Mouse (Mus musculus): ENCODE measurements around the gene Zmym1.
"Not testable (repeated sequence)": the region's sequence is repeated elsewhere in the genome, so short reads cannot be mapped to it uniquely, and the experiment has no call there.

Zmym1 gene

DNA sequence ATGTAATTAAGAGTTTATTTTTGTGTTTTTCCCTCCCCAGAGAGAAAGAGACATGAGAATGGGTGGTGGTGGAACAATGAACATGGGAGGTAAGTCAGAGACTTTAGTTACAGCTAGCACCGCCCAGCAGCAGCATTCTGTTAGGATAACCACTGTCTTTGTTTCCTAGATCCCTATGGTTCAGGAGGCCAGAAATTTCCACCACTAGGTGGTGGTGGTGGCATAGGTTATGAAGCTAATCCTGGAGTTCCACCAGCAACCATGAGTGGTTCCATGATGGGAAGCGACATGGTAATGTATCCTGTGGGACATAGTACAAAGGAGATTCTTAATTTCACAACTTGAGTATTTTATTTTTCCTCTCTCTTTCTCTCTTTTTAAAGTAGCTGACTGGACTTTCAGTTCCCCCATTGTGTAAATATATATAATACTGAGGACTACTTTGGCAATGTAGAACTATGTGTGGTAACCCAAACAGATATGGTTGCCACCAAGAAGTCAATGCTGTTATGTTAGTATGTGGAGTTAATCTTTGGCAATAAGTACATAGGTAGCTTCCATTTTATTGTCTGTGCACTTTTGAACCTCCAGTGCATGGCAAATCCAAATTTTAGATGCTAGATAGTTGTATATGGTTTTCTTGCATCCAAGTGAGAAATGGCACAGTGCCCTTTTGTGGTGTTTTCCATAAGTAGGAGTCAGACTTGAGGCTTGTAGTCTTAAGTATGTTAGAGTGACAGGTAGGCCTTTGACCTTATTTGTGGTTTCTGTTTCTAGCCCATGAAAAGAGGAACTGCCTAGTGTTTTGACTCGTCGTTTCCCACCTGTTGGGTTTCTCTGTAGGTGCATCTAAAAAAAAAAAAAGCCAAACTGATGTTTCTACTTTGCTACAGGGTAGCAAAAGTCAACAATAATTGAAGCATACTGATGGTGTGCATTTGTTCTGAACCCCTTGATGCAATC lies 33.4 kb downstream of the Zmym1 start:
- in situ Hi-C loops (cut with MseI, MboI) = no loop called here

DNA sequence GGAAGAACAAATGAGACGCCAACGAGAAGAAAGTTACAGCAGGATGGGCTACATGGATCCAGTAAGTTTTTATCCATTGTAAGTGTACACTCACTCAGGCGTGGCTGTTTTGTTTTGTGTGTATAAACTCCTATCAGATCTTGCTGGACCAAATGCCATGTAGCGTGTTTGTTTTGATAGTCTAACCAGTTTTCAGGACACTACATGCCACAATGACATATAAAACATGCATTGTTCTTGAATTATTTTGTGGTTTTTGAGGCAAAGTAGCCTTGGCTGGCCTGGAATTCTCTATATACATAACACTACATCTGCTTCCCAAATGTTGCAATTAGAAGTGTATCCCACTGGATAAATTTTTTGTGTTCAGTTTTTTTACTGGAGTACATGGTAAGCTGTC lies 34.1 kb downstream of the Zmym1 start:
- in situ Hi-C loops (cut with MseI, MboI) = no loop called here

DNA sequence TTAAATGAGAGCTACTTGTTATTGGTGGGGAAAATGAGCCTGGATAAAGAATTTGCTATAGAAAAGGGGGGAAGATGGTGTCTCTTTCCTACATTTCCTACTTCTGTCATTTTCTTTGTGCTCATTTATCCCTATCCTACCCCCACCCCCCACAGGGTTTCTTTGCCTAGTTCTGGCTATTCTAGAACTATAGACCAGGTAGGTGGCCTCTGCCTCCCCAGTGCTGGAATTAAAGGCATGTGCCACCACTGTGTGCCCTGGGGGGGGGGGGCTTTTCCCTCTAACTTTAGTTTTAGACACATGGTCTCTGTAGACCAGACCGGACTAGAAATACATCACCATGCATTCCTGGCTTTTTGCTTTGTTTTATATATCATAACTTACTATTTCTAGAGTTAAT lies 36.7 kb downstream of the Zmym1 start:
- in situ Hi-C loops (cut with MseI, MboI) = no loop called here

DNA sequence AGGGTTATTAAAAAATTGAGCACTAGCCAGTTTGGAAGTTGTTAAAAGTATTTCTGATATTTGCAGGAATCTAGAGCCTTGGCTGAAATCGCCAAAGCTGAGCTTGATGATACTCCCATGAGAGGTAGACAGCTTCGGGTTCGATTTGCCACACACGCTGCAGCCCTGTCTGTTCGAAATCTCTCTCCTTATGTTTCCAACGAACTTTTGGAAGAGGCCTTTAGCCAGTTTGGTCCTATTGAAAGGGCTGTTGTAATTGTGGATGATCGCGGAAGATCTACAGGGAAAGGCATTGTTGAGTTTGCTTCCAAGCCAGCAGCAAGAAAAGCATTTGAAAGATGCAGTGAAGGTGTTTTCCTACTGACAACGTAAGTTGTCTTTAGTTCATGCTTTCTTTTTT lies 37.8 kb downstream of the Zmym1 start:
- in situ Hi-C loops (cut with MseI, MboI) = no loop called here

DNA sequence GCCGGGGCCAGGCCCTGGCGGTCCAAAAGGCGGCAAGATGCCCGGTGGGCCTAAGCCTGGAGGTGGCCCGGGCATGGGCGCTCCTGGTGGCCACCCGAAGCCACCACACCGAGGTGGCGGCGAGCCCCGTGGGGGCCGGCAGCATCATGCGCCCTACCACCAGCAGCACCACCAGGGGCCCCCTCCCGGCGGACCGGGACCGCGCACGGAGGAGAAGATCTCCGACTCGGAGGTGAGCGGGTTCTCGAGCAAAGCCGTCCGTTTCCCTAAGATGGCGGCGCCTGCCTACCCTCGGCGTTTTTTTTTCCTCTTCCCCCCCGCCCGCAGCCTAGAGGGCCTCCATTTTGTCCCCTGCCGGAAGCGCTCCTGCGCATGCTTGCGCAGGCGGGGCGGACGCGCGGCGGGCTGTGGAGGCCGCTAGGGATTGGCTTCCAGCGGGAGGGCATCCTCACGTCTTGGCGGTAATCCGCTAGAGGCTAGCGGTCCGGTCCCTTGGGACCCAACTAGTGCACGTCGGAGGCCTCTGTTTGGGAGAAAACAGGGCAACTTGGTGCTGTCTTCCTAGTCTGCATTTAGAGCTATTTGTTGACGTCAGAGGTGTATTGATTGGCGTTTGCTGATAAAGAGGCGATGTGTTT lies 38.8 kb downstream of the Zmym1 start:
- in situ Hi-C loops (cut with MseI, MboI) = no loop called here

DNA sequence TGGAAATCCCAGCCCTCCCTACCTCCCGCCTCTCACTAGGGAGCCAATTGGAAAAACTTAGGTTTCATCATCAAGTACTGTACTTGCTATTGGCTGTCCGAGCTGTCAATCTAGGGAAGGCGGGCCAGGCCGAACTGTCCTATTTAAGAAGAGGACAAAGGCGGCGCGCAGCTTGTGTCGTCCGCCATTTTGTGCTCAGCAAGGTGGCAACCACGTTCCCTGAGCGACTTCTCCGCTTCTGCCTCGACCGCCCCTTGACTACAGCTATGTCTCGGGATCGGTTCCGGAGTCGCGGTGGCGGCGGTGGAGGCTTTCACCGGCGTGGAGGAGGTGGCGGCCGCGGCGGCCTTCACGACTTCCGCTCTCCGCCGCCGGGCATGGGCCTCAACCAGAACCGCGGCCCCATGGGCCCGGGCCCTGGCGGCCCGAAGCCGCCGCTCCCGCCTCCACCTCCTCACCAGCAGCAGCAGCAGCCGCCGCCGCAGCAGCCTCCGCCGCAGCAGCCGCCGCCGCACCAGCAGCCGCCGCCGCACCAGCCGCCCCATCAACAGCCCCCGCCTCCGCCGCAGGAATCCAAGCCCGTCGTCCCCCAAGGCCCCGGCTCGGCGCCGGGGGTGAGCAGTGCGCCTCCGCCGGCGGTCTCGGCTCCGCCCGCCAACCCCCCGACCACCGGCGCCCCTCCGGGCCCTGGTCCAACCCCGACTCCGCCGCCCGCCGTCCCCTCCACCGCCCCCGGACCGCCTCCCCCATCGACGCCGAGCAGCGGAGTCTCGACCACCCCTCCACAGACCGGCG lies 39.6 kb downstream of the Zmym1 start, which contains the start of gene Sfpq:
Sfpq (plus strand) TSS at position 174 of the 795 bp plus-strand sequence.
- in situ Hi-C loops (cut with MseI, MboI) = no loop called here

DNA sequence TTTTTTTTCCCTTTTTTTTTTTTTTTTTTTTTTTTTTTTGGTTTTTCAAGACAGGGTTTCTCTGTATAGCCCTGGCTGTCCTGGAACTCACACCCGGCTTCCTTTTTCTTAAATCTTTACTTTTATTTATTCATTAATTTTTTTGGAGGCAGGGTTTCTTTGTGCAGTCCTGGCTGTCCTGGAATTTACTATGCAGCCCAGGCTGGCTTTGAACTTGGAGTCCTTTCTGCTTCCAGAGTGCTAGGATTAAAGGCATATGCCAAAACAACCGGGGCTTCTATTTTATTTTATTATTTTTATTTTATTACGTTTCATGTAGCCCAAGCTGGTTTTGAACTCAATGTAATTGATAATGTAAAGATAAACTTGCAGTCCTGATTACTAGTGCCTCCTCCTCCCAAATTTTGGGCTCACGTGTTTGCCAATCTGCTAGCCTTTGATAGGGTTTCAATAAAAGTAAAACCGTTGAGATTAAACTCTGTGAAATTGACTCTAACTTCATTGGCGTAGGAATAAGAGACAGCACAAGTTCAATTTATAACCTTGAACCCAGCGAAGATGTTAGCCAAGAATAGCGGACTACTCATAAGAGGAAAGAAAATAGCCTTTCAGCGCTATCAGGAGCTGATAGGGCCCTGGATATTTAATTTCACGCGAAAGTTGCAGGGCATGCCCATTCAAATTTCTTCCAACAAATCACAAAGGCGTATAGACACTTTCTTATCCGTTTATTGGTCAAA lies 40.4 kb downstream of the Zmym1 start:
- in situ Hi-C loops (cut with MseI, MboI) = no loop called here

DNA sequence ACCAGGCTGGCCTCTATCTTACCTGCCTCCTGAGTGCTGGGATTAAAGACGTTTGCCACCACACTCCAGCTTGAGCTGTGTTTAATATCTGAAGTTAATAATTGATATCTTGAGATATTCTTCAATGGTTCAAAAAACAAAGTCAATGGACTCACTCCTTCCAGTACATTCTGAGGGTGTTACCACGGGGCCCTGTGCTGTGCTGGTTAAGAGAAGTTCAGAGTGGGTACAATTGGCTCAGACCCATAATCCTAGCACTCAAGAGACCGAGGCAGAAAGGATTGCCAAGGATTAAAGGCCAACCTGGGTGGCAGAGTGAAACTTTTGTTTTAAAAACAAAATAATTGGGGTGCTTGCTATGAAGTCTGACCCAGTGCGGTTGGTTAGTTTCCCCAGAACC lies 44.6 kb downstream of the Zmym1 start:
- in situ Hi-C loops (cut with MseI, MboI) = no loop called here

DNA sequence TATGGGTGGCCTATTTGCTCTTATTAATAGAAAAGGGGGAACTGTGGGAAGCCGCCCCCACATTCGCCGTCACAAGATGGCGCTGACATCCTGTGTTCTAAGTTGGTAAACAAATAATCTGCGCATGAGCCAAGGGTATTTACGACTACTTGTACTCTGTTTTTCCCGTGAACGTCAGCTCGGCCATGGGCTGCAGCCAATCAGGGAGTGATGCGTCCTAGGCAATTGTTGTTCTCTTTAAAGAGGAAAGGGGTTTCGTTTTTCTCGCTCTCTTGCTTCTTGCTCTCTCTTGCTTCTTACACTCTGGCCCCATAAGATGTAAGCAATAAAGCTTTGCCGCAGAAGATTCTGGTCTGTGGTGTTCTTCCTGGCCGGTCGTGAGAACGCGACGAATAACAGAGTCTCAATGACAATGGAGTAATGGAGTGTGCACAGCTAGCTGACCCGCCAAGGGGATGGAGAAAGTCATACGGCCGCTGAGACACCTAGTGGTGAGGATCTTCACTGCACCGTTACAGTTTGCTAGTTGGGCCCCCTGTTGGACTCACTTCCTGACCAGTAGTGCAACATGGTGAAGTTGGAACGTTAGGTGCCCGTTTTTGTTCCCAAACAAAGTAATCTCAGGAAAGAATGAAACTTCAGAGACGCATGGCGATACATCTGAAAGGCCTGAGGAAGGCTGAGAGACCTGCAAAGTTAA lies 45.5 kb downstream of the Zmym1 start:
- in situ Hi-C loops (cut with MseI, MboI) = not testable (repeated sequence)

DNA sequence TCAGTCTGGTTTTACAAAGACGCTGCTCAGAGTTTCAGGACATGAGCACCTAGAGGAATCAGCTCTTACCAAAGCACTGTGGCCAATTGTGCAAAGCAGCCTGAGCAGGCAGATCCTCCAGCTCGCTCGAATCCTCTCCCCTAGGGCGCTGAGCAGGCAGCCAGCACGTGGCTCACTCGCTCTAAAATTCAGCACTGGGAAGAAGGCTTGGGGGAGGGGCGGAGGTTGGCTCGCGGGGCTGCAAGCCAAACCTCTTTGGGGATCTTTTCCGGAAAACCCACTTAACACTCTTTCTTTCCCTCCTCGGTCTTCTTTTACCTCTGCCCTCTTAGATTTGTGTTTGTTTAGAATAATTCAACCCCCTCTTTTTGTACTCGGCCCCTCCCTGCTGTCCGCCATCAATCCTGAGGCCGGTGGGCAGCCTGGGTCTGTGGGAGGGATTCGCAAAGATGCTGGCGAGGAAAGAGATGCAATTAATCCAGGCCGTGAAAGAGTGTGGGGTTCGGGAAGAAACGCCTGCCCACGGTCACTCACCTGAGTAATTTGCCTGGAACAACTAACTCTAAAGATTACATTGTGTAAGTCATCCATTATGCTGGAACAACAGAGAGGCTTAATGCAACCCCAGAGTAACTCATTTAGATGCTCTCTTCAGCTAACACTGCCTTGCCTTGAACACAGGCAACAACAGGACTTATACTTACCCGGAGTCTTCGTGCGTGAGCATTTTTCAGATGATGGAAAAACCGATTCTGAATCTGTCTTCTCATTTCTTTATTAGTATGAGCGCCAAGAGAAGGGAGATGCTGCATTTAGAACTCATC lies 55.6 kb downstream of the Zmym1 start:
- in situ Hi-C loops (cut with MseI, MboI) = no loop called here

DNA sequence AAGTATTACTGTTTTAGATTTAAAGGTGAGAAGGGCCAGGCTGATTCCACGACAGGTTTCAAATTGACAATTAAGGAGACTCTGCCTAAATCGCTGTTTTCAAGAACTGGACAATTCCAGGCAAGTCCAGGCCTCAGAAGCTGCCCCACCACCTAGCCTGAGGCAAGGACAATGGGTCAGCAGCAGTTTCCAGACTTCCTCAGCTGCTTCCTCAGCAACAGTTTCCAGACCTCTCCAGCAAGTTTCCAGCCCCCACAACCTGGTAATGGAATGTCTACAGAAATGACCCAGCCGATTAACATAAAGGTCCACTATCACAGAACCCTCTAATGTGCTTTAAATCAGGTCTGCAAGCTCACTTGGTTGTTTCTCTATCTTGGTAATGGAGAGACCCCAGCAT lies 56.6 kb downstream of the Zmym1 start:
- in situ Hi-C loops (cut with MseI, MboI) = no loop called here

DNA sequence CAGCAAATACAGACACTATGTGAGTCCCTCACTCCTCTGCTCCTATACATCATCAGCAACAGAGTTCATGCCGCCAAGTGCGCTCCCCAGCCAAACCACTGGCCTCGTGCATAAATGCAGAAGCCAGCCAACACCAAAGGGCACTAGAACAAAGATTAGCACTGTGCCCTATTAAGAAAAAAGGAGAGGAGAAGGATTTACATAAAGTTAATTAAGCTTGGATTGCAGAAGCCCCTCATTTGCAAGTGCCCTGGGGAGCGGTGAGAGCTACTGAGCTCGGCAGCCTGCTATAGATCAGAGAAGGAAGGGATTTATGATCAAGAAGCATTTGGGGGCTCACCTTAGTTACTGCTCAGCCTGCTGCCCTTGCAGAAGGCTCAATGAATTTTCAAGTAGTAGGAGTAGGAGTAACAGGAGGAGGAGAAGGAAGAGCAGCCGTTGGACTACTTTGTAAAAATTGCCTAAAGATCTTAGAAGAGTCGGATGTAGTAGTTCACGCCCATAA lies 60.3 kb downstream of the Zmym1 start:
- in situ Hi-C loops (cut with MseI, MboI) = no loop called here

DNA sequence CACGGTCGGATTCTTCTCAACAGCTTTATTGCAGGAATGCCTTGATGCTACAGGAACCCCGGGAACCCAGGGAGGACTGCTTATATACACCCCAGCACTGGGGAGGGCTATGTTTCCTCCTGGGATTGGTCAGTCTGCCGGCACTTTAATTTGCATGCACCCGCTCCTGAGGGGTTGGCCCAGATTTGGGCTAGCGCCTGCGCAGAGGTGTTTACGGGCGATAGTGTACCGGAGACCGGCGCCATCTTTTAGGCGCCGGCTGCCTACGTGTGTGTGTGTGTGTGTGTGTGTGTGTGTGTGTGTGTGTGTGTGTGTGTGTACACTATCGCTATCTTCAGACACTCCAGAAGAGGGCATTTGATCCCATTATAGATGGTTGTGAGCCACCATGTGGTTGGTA lies 61.6 kb downstream of the Zmym1 start:
- in situ Hi-C loops (cut with MseI, MboI) = not testable (repeated sequence)

Measured in mouse trophoblast stem cell (cell line).